In the genomic region with DNA sequence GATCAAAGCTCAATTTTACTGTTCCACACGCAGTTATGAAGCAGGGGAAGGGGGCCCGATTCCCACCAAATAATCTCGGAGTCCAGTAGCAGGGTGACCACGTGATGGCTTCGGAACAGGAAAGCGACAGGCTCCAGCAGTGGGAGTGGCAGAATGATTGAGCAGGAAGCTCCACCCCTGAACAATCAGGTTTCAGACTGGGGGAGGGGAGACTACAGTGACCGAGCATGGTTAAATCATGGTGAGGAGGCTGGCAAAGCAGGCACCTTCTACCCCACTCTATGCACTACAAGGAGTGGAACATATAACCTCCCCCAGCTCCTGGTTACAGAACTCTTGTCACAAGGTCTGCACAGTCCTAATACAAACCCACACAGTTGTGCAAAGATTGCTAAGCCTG, we compare ENCODE assay signal across 12 mouse cellular contexts. TPM values are rescaled to one million over a fixed set of nuclear protein-coding genes. Genes with fewer than 3 reads are reported as not detected.
A peak's percentile ranks its signal among the peaks of the same experiment; 100 is the strongest.
DNase-seq lines count a peak whose midpoint lies in the region; ATAC-seq and TF ChIP-seq lines count a peak whose summit lies in the region.
"Not testable (repeated sequence)": the region's sequence is repeated elsewhere in the genome, so short reads cannot be mapped to it uniquely, and the experiment has no call there.
"Had no signal": no experiment of that assay in that cellular context is flagged by ENCODE, and none has a peak within 500 bp of the region (broad histone marks: within the 10 kb centered on the region; RNA-seq: fewer than 3 reads in every experiment).

No protein-coding gene starts in this region.

- H3K4me3 ChIP-seq in bone marrow macrophage, adult 2 months (ENCODE audit: insufficient read depth, low read length): peak overlapping the region; percentile 22
- H3K4me3 ChIP-seq in forebrain, embryonic 12.5 days (replicated peaks); heart, postnatal 0 days (ENCODE audit: low read depth, low read length); limb, embryonic 15.5 days: not testable (repeated sequence)
- peak overlapping the region; percentile 27; the same call in 1 of the 2 replicates for H3K4me3 ChIP-seq in neural tube, embryonic 15.5 days (replicated peaks)

- H3K9ac ChIP-seq in forebrain, embryonic 12.5 days; heart, postnatal 0 days (replicated peaks; ENCODE audit: low read depth, low read length); limb, embryonic 15.5 days; neural tube, embryonic 15.5 days (replicated peaks): not testable (repeated sequence)

- 8% methylated on average over 7 of the region's 7 CpGs for WGBS in forebrain, embryonic 12.5 days
- 5% methylated on average over 7 of the region's 7 CpGs for WGBS in heart, postnatal 0 days
- WGBS in limb, embryonic 15.5 days: 2% methylated on average over 7 of the region's 7 CpGs
- 8% methylated on average over 7 of the region's 7 CpGs for WGBS in neural tube, embryonic 15.5 days

- TF ChIP-seq CTCF in bone marrow macrophage, adult 2 months (IDR thresholded peaks at IDR 0.05; ENCODE audit: low read depth, low read length); heart, postnatal 0 days (IDR thresholded peaks at IDR 0.05; ENCODE audit: low read depth): not testable (repeated sequence)

- ATAC-seq in forebrain, embryonic 12.5 days (ENCODE audit: low FRiP score); limb, embryonic 15.5 days (ENCODE audit: insufficient number of reproducible peaks, low FRiP score, low TSS enrichment, low read depth): not testable (repeated sequence)
- peak; percentile 13; the same call in 1 of the 2 replicates for ATAC-seq in heart, postnatal 0 days (ENCODE audit: insufficient read depth, low read depth)
- ATAC-seq in neural tube, embryonic 15.5 days (ENCODE audit: low FRiP score): peak; percentile 3; the same call in 1 of the 2 replicates

- 0 out of 2 replicates have a peak overlapping the region, but pooled peaks have one; percentile 11 for H3K27ac ChIP-seq in bone marrow macrophage, adult 2 months (ENCODE audit: insufficient read depth, low read depth, low read length)
- not testable (repeated sequence) for H3K27ac ChIP-seq in forebrain, embryonic 12.5 days; limb, embryonic 15.5 days
- 0 out of 2 replicates have a peak overlapping the region, but pooled peaks have one; percentile 77 for H3K27ac ChIP-seq in heart, postnatal 0 days (ENCODE audit: low read depth)
- 0 out of 2 replicates have a peak overlapping the region, but pooled peaks have one; percentile 23 for H3K27ac ChIP-seq in neural tube, embryonic 15.5 days (replicated peaks)

- peaks cover 12% of the 10 kb centered on the region for H3K4me1 ChIP-seq in bone marrow macrophage, adult 2 months (ENCODE audit: control insufficient read depth, insufficient read depth, low read length)
- H3K4me1 ChIP-seq in forebrain, embryonic 12.5 days: peaks cover 12% of the 10 kb centered on the region
- H3K4me1 ChIP-seq in heart, postnatal 0 days (ENCODE audit: control insufficient read depth, insufficient read depth): not testable (repeated sequence)
- H3K4me1 ChIP-seq in limb, embryonic 15.5 days: peaks cover 10% of the 10 kb centered on the region
- peaks cover 15% of the 10 kb centered on the region for H3K4me1 ChIP-seq in neural tube, embryonic 15.5 days

- DNase-seq in 416B (ENCODE audit: low read depth): peak; percentile 83
- DNase-seq in heart, postnatal 0 days (ENCODE audit: low spot score): peak; percentile 57
- peak; percentile 22 to 26 for DNase-seq in kidney, adult 8-10 months
- DNase-seq in lung, postnatal 36 days: peak; percentile 66

- TF ChIP-seq POLR2A in bone marrow macrophage, adult 2 months (IDR thresholded peaks at IDR 0.05; ENCODE audit: borderline replicate concordance, low read depth, low read length): not testable (repeated sequence)

- H3K4me2 ChIP-seq in forebrain, embryonic 12.5 days: peak overlapping the region; percentile 31
- H3K4me2 ChIP-seq in heart, postnatal 0 days (ENCODE audit: low read depth, low read length): peak overlapping the region; percentile 56; the same call in 1 of the 2 replicates
- peak overlapping the region; percentile 35 for H3K4me2 ChIP-seq in limb, embryonic 15.5 days
- H3K4me2 ChIP-seq in neural tube, embryonic 15.5 days: peak overlapping the region; percentile 48

- TF ChIP-seq EP300 in heart, postnatal 0 days (IDR thresholded peaks at IDR 0.05; ENCODE audit: low read depth): not testable (repeated sequence)

- H3K27me3 ChIP-seq in forebrain, embryonic 12.5 days; heart, postnatal 0 days (ENCODE audit: control insufficient read depth, insufficient read depth, low read length); limb, embryonic 15.5 days; neural tube, embryonic 15.5 days (replicated peaks): not testable (repeated sequence)

- H3K36me3 ChIP-seq in forebrain, embryonic 12.5 days (replicated peaks); heart, postnatal 0 days (replicated peaks; ENCODE audit: control insufficient read depth, insufficient read depth, low read length); limb, embryonic 15.5 days; neural tube, embryonic 15.5 days: not testable (repeated sequence)

- not testable (repeated sequence) for H3K9me3 ChIP-seq in forebrain, embryonic 12.5 days; heart, postnatal 0 days (replicated peaks; ENCODE audit: control insufficient read depth, low read length); limb, embryonic 15.5 days; neural tube, embryonic 15.5 days (replicated peaks)

RNA-seq across cellular contexts. Expression of a gene that starts 7.8 kb away (rescaled TPM):
- polyA plus RNA-seq in bone marrow macrophage, adult 2 months (2012; ENCODE audit: insufficient read depth, insufficient read length, missing spikeins): not detected in 2 replicates
- polyA plus RNA-seq in forebrain, embryonic 12.5 days (2016; fragmentation: Nextera tagmentation; extraction: Ambion mirVana): not detected in 2 replicates
- total RNA-seq in heart, postnatal 0 days (2014; rRNA removed; ENCODE audit: low replicate concordance): not detected in 2 replicates
- polyA plus RNA-seq in heart, postnatal 0 days (2015; fragmentation: Nextera tagmentation; extraction: Ambion mirVana): not detected in 2 replicates
- polyA plus RNA-seq in limb, embryonic 15.5 days (2015; fragmentation: Nextera tagmentation; extraction: Ambion mirVana): not detected in 2 replicates
- 0.17 and 0.50 TPM in 2 replicates for polyA plus RNA-seq in neural tube, embryonic 15.5 days (2015; fragmentation: Nextera tagmentation; extraction: Ambion mirVana)
- total RNA-seq: heart, adult 2 months; layer of hippocampus, postnatal 10 days; megakaryocyte, adult 5-6 weeks had no signal
- polyA plus RNA-seq: activated CD4-positive, CD25-positive, alpha-beta regulatory T cell, adult 4 months; heart, adult 2 months had no signal

RNA-seq across cellular contexts. Expression of a gene that starts 8.6 kb away (rescaled TPM):
- polyA plus RNA-seq in bone marrow macrophage, adult 2 months (2012; ENCODE audit: insufficient read depth, insufficient read length, missing spikeins): 286 and 287 TPM in 2 replicates
- polyA plus RNA-seq in forebrain, embryonic 12.5 days (2016; fragmentation: Nextera tagmentation; extraction: Ambion mirVana): 254 and 263 TPM in 2 replicates
- total RNA-seq in heart, postnatal 0 days (2014; rRNA removed; ENCODE audit: low replicate concordance): 299 and 316 TPM in 2 replicates
- polyA plus RNA-seq in heart, postnatal 0 days (2015; fragmentation: Nextera tagmentation; extraction: Ambion mirVana): 215 and 216 TPM in 2 replicates
- 253 and 283 TPM in 2 replicates for polyA plus RNA-seq in limb, embryonic 15.5 days (2015; fragmentation: Nextera tagmentation; extraction: Ambion mirVana)
- 412 and 431 TPM in 2 replicates for polyA plus RNA-seq in neural tube, embryonic 15.5 days (2015; fragmentation: Nextera tagmentation; extraction: Ambion mirVana)

RNA-seq across cellular contexts. Expression of a gene that starts 51.6 kb away (rescaled TPM):
- 24.9 and 25.0 TPM in 2 replicates for polyA plus RNA-seq in bone marrow macrophage, adult 2 months (2012; ENCODE audit: insufficient read depth, insufficient read length, missing spikeins)
- 30.6 and 32.0 TPM in 2 replicates for polyA plus RNA-seq in forebrain, embryonic 12.5 days (2016; fragmentation: Nextera tagmentation; extraction: Ambion mirVana)
- 55.8 and 81.4 TPM in 2 replicates for total RNA-seq in heart, postnatal 0 days (2014; rRNA removed; ENCODE audit: low replicate concordance)
- polyA plus RNA-seq in heart, postnatal 0 days (2015; fragmentation: Nextera tagmentation; extraction: Ambion mirVana): 27.1 and 28.1 TPM in 2 replicates
- 32.5 and 39.5 TPM in 2 replicates for polyA plus RNA-seq in limb, embryonic 15.5 days (2015; fragmentation: Nextera tagmentation; extraction: Ambion mirVana)
- polyA plus RNA-seq in neural tube, embryonic 15.5 days (2015; fragmentation: Nextera tagmentation; extraction: Ambion mirVana): 8.7 and 20.5 TPM in 2 replicates

RNA-seq across cellular contexts. Expression of a gene that starts 54.1 kb away (rescaled TPM):
- polyA plus RNA-seq in bone marrow macrophage, adult 2 months (2012; ENCODE audit: insufficient read depth, insufficient read length, missing spikeins): not detected in 2 replicates
- polyA plus RNA-seq in forebrain, embryonic 12.5 days (2016; fragmentation: Nextera tagmentation; extraction: Ambion mirVana): not detected in 2 replicates
- total RNA-seq in heart, postnatal 0 days (2014; rRNA removed; ENCODE audit: low replicate concordance): 0.19 and 1.6 TPM in 2 replicates
- polyA plus RNA-seq in heart, postnatal 0 days (2015; fragmentation: Nextera tagmentation; extraction: Ambion mirVana): 1.5 and 2.5 TPM in 2 replicates
- polyA plus RNA-seq in limb, embryonic 15.5 days (2015; fragmentation: Nextera tagmentation; extraction: Ambion mirVana): not detected in 2 replicates
- polyA plus RNA-seq in neural tube, embryonic 15.5 days (2015; fragmentation: Nextera tagmentation; extraction: Ambion mirVana): 0.13 TPM in 1 of 2 replicates, not detected in the other
- total RNA-seq: heart, adult 2 months; layer of hippocampus, postnatal 10 days; megakaryocyte, adult 5-6 weeks had no signal

Comparison
In these comparisons a context has a peak if more than half of its experiments do, and no peak if none do; other contexts are left out.
1. DNase-seq: peak in every context shown above with its lines; median percentile 83 in 416B; 66 in lung, postnatal 36 days; 57 in heart, postnatal 0 days; 24 in kidney, adult 8-10 months.